Mouse (Mus musculus) T-helper 1 cell (primary cell): ENCODE results near the gene Pgs1.

Experiments
- in situ Hi-C: fragments of 300-600 bp; cut with MboI, MseI; formaldehyde crosslinking; loops from one replicate; pipeline ENCODE4 v1.15.1; 2025; ENCODE audit warnings: high pct_unique_total_duplicates

Pgs1 gene

GRCm38 (mm10) chr11:117986126-117987031, at the start of gene Pgs1:
TSS of gene Pgs1 (plus strand) at chr11:117986292.
- in situ Hi-C loops = no loop called here

- in situ Hi-C loops = no loop called here
Observed at GRCm38 (mm10) chr11:117939004-117939730, 46.9 kb upstream of the Pgs1 start.

GRCm38 (mm10) chr11:117939741-117940285, 46.3 kb upstream of the Pgs1 start:
- in situ Hi-C loops = loop anchor here (5.0 kb wide), 1 partner anchor 53 kb away; no protein-coding TSS in a partner anchor

- in situ Hi-C loops = loop anchor here (5.0 kb wide), 1 partner anchor 54 kb away; no protein-coding TSS in a partner anchor
Observed at GRCm38 (mm10) chr11:117940881-117941280, 45.2 kb upstream of the Pgs1 start.

GRCm38 (mm10) chr11:117941325-117941834, 44.7 kb upstream of the Pgs1 start:
- in situ Hi-C loops = loop anchor here (5.0 kb wide), 1 partner anchor 54 kb away; no protein-coding TSS in a partner anchor

- in situ Hi-C loops = loop anchor here (5.0 kb wide), 1 partner anchor 55 kb away; no protein-coding TSS in a partner anchor
Observed at GRCm38 (mm10) chr11:117941848-117942247, 44.2 kb upstream of the Pgs1 start.

GRCm38 (mm10) chr11:117946195-117946979, 39.7 kb upstream of the Pgs1 start:
- in situ Hi-C loops = no loop called here

- in situ Hi-C loops = no loop called here
Observed at GRCm38 (mm10) chr11:117946996-117947419, 39.1 kb upstream of the Pgs1 start.

- in situ Hi-C loops = no loop called here
Observed at GRCm38 (mm10) chr11:117949392-117950091, 36.5 kb upstream of the Pgs1 start.

GRCm38 (mm10) chr11:117951391-117951790, 34.7 kb upstream of the Pgs1 start:
- in situ Hi-C loops = no loop called here

- in situ Hi-C loops = no loop called here
Observed at GRCm38 (mm10) chr11:117952174-117952933, 33.7 kb upstream of the Pgs1 start.

- in situ Hi-C loops = no loop called here
Observed at GRCm38 (mm10) chr11:117954094-117954493, 32.0 kb upstream of the Pgs1 start.

- in situ Hi-C loops = no loop called here
Observed at GRCm38 (mm10) chr11:117954819-117955218, 31.3 kb upstream of the Pgs1 start.

- in situ Hi-C loops = no loop called here
Observed at GRCm38 (mm10) chr11:117955621-117956020, 30.5 kb upstream of the Pgs1 start.

GRCm38 (mm10) chr11:117958197-117958596, 27.9 kb upstream of the Pgs1 start:
- in situ Hi-C loops = no loop called here

GRCm38 (mm10) chr11:117959166-117959565, 26.9 kb upstream of the Pgs1 start:
- in situ Hi-C loops = no loop called here

- in situ Hi-C loops = no loop called here
Observed at GRCm38 (mm10) chr11:117959741-117960381, 26.2 kb upstream of the Pgs1 start.

- in situ Hi-C loops = no loop called here
Observed at GRCm38 (mm10) chr11:117960601-117961000, 25.5 kb upstream of the Pgs1 start.
